Mouse (Mus musculus): ENCODE measurements around the gene Rfk.

GRCm38 (mm10) chr19:17347852-17348251, 46.0 kb upstream of the Rfk start:
- no peak for TF ChIP-seq CTCF (conservative IDR thresholded peaks at IDR 0.05; ENCODE audit: low read length)
- TF ChIP-seq POU5F1 (IDR thresholded peaks at IDR 0.05; ENCODE audit: borderline replicate concordance, low read length) = no peak

Data from E14TG2a.4 (cell line).